Mouse (Mus musculus): ENCODE results near the gene Mmgt2. TPM values are rescaled to one million over a fixed set of nuclear protein-coding genes. Genes with fewer than 3 reads are reported as not detected.

The Mmgt2 gene
- polyA plus RNA-seq, 1 experiment from 2014 or later: 73.1 TPM

GRCm38 (mm10) chr11:62637806-62638205 is 10.7 kb upstream of the Mmgt2 start:
- no peak overlapping the region for H3K4me3 ChIP-seq (replicated peaks; ENCODE audit: low read depth, low read length)
- H3K4me1 ChIP-seq (replicated peaks; ENCODE audit: insufficient read depth, low read length): peaks cover 21% of the 10 kb centered on the region
- 80% methylated on average over 6 of the region's 6 CpGs for WGBS
- H3K27ac ChIP-seq: no peak overlapping the region
- no peak for DNase-seq (ENCODE audit: low spot score)
- H3K27me3 ChIP-seq (ENCODE audit: insufficient read depth, low read length): no peaks in the 10 kb centered on the region
- H3K4me2 ChIP-seq (ENCODE audit: low read length): no peak overlapping the region
- no peak overlapping the region for H3K9ac ChIP-seq (ENCODE audit: low read depth, low read length)
- no peak for ATAC-seq (replicated peaks; ENCODE audit: low FRiP score, low read depth)
- no peaks in the 10 kb centered on the region for H3K9me3 ChIP-seq (replicated peaks; ENCODE audit: low read length)
- no peaks in the 10 kb centered on the region for H3K36me3 ChIP-seq (ENCODE audit: insufficient read depth, low read length)
- TF ChIP-seq CTCF (IDR thresholded peaks at IDR 0.05; ENCODE audit: low read depth): no peak

- DNase-seq (ENCODE audit: low spot score) (no peak), ATAC-seq (replicated peaks; ENCODE audit: low FRiP score, low read depth) (no peak)
- Histone ChIP-seq H3K27me3 (ENCODE audit: insufficient read depth, low read length) (no peaks in the 10 kb centered on the region), H3K9me3 (replicated peaks; ENCODE audit: low read length) (no peaks in the 10 kb centered on the region), H3K36me3 (ENCODE audit: insufficient read depth, low read length) (no peaks in the 10 kb centered on the region), H3K4me3 (replicated peaks; ENCODE audit: low read depth, low read length) (no peak overlapping the region), H3K4me1 (replicated peaks; ENCODE audit: insufficient read depth, low read length) (peaks cover 25% of the 10 kb centered on the region), H3K4me2 (ENCODE audit: low read length) (no peak overlapping the region), H3K27ac (no peak overlapping the region), H3K9ac (ENCODE audit: low read depth, low read length) (no peak overlapping the region)
- no peak for TF ChIP-seq CTCF (IDR thresholded peaks at IDR 0.05; ENCODE audit: low read depth)
- WGBS: 80% methylated on average over 4 of the region's 4 CpGs
These were observed 10.1 kb upstream of the Mmgt2 start for GRCm38 (mm10) chr11:62638402-62638801.

- no peak overlapping the region for H3K4me2 ChIP-seq (ENCODE audit: low read length)
- H3K36me3 ChIP-seq (ENCODE audit: insufficient read depth, low read length): no peaks in the 10 kb centered on the region
- H3K9me3 ChIP-seq (replicated peaks; ENCODE audit: low read length): no peaks in the 10 kb centered on the region
- H3K4me3 ChIP-seq (replicated peaks; ENCODE audit: low read depth, low read length): no peak overlapping the region
- no peak for ATAC-seq (replicated peaks; ENCODE audit: low FRiP score, low read depth)
- no peak for TF ChIP-seq CTCF (IDR thresholded peaks at IDR 0.05; ENCODE audit: low read depth)
- no peak for DNase-seq (ENCODE audit: low spot score)
- H3K27me3 ChIP-seq (ENCODE audit: insufficient read depth, low read length): no peaks in the 10 kb centered on the region
- no peak overlapping the region for H3K9ac ChIP-seq (ENCODE audit: low read depth, low read length)
- no peak overlapping the region for H3K27ac ChIP-seq
- H3K4me1 ChIP-seq (replicated peaks; ENCODE audit: insufficient read depth, low read length): peaks cover 25% of the 10 kb centered on the region
- 74% methylated on average over 3 of the region's 3 CpGs for WGBS
These were observed 8.1 kb upstream of the Mmgt2 start for GRCm38 (mm10) chr11:62640378-62640777.

GRCm38 (mm10) chr11:62642023-62642844 is 6.2 kb upstream of the Mmgt2 start:
- no peaks in the 10 kb centered on the region for H3K36me3 ChIP-seq (ENCODE audit: insufficient read depth, low read length)
- H3K9ac ChIP-seq (ENCODE audit: low read depth, low read length): no peak overlapping the region; the same call in 1 of the 2 replicates
- no peak overlapping the region for H3K4me2 ChIP-seq (ENCODE audit: low read length)
- H3K27ac ChIP-seq: peak overlapping the region; percentile 42; the same call in 1 of the 2 replicates
- peaks cover 32% of the 10 kb centered on the region for H3K4me1 ChIP-seq (replicated peaks; ENCODE audit: insufficient read depth, low read length)
- no peak for ATAC-seq (replicated peaks; ENCODE audit: low FRiP score, low read depth)
- TF ChIP-seq CTCF (IDR thresholded peaks at IDR 0.05; ENCODE audit: low read depth): no peak
- no peaks in the 10 kb centered on the region for H3K27me3 ChIP-seq (ENCODE audit: insufficient read depth, low read length)
- no peak overlapping the region for H3K4me3 ChIP-seq (replicated peaks; ENCODE audit: low read depth, low read length)
- H3K9me3 ChIP-seq (replicated peaks; ENCODE audit: low read length): no peaks in the 10 kb centered on the region
- peak; percentile 46 for DNase-seq (ENCODE audit: low spot score)
- WGBS: 45% methylated on average over 11 of the region's 11 CpGs

- no peak overlapping the region for H3K9ac ChIP-seq (ENCODE audit: low read depth, low read length)
- H3K27ac ChIP-seq: 0 out of 2 replicates have a peak overlapping the region, but pooled peaks have one; percentile 20
- 58% methylated on average over 8 of the region's 8 CpGs for WGBS
- H3K4me1 ChIP-seq (replicated peaks; ENCODE audit: insufficient read depth, low read length): peaks cover 26% of the 10 kb centered on the region
- no peak for DNase-seq (ENCODE audit: low spot score)
- H3K4me3 ChIP-seq (replicated peaks; ENCODE audit: low read depth, low read length): no peak overlapping the region
- ATAC-seq (replicated peaks; ENCODE audit: low FRiP score, low read depth): no peak
- H3K9me3 ChIP-seq (replicated peaks; ENCODE audit: low read length): no peaks in the 10 kb centered on the region
- no peak for TF ChIP-seq CTCF (IDR thresholded peaks at IDR 0.05; ENCODE audit: low read depth)
- H3K4me2 ChIP-seq (ENCODE audit: low read length): no peak overlapping the region
- no peaks in the 10 kb centered on the region for H3K27me3 ChIP-seq (ENCODE audit: insufficient read depth, low read length)
- no peaks in the 10 kb centered on the region for H3K36me3 ChIP-seq (ENCODE audit: insufficient read depth, low read length)
These were observed 5.3 kb upstream of the Mmgt2 start for GRCm38 (mm10) chr11:62643011-62643631.

GRCm38 (mm10) chr11:62643681-62644363 is 4.6 kb upstream of the Mmgt2 start:
- DNase-seq (ENCODE audit: low spot score) (no peak), ATAC-seq (replicated peaks; ENCODE audit: low FRiP score, low read depth) (no peak)
- Histone ChIP-seq H3K9me3 (replicated peaks; ENCODE audit: low read length) (no peaks in the 10 kb centered on the region), H3K36me3 (ENCODE audit: insufficient read depth, low read length) (no peaks in the 10 kb centered on the region), H3K27ac (no peak overlapping the region), H3K9ac (ENCODE audit: low read depth, low read length) (no peak overlapping the region), H3K27me3 (ENCODE audit: insufficient read depth, low read length) (no peaks in the 10 kb centered on the region), H3K4me2 (ENCODE audit: low read length) (no peak overlapping the region), H3K4me1 (replicated peaks; ENCODE audit: insufficient read depth, low read length) (peaks cover 21% of the 10 kb centered on the region), H3K4me3 (replicated peaks; ENCODE audit: low read depth, low read length) (no peak overlapping the region)
- WGBS: 84% methylated on average over 10 of the region's 10 CpGs
- no peak for TF ChIP-seq CTCF (IDR thresholded peaks at IDR 0.05; ENCODE audit: low read depth)
